Mouse (Mus musculus) forebrain, embryonic 11.5 days (tissue): ENCODE measurements around the gene Cd40. TPM values are rescaled to one million over a fixed set of nuclear protein-coding genes. Genes with fewer than 3 reads are reported as not detected.

Experiments
- ATAC-seq: fragments of 200-750 bp; cut with Nextera tagmentation; replicated peaks from 2 replicates; pipeline ENCODE4 v1.8.0; 2017; ENCODE audit warnings: moderate TSS enrichment; ENCODE audit not compliant: low FRiP score
- DNase-seq: peaks from one replicate; pipeline ENCODE4 v3.0.0-alpha.2; 2017; ENCODE audit warnings: low spot score
- H3K27ac ChIP-seq: fragments of 300-500 bp; sonication (generic); 2 replicates; pipeline ENCODE4 v1.5.1; 2014; ENCODE audit warnings: low read depth, low read length
- H3K27me3 ChIP-seq: fragments of 300-500 bp; sonication (generic); 2 replicates; pipeline ENCODE4 v1.6.1; 2014; ENCODE audit warnings: mild to moderate bottlenecking, low read length, mixed read lengths; ENCODE audit not compliant: control insufficient read depth, insufficient read depth
- H3K36me3 ChIP-seq: fragments of 300-500 bp; sonication (generic); 2 replicates; pipeline ENCODE4 v1.6.1; 2014; ENCODE audit warnings: mild to moderate bottlenecking, low read length, moderate library complexity, mixed read lengths; ENCODE audit not compliant: control insufficient read depth, insufficient read depth
- H3K4me1 ChIP-seq: fragments of 300-500 bp; sonication (generic); replicated peaks from 2 replicates; pipeline ENCODE4 v1.6.1; 2014; ENCODE audit warnings: low read length, mixed read lengths; ENCODE audit not compliant: control insufficient read depth, insufficient read depth
- H3K4me2 ChIP-seq: fragments of 300-500 bp; sonication (generic); 2 replicates; pipeline ENCODE4 v1.6.1; 2014; ENCODE audit warnings: low read depth, mild to moderate bottlenecking, low read length, moderate library complexity, mixed read lengths; ENCODE audit not compliant: severe bottlenecking
- H3K4me3 ChIP-seq: fragments of 300-500 bp; sonication (generic); 2 replicates; pipeline ENCODE4 v1.5.1; 2014; ENCODE audit warnings: low read depth, low read length
- H3K9ac ChIP-seq: fragments of 300-500 bp; sonication (generic); 2 replicates; pipeline ENCODE4 v1.6.1; 2014; ENCODE audit warnings: low read length
- H3K9me3 ChIP-seq: fragments of 300-500 bp; sonication (generic); 2 replicates; pipeline ENCODE4 v1.6.1; 2016; ENCODE audit warnings: low read length, mixed read lengths; ENCODE audit not compliant: control insufficient read depth
- whole genome bisulfite sequencing: fragments of 180-500 bp; shearing (Covaris S2); extraction: QIAGEN DNeasy Blood & Tissue Kit; methylation state at CpG from one replicate; pipeline ENCODE4 v1.1.7; 2014; 5-methylcytosine and 5-hydroxymethylcytosine counted together
- polyA plus RNA-seq: library from polyadenylated mRNA; unstranded; fragments of >200 nt; fragmentation: Nextera tagmentation; extraction: Ambion mirVana; gene quantifications from 2 replicates; pipeline ENCODE4 v1.2.1, GENCODE M21; 2014

The Cd40 gene
- 3.9 and 4.2 TPM in 2 replicates for polyA plus RNA-seq

DNA sequence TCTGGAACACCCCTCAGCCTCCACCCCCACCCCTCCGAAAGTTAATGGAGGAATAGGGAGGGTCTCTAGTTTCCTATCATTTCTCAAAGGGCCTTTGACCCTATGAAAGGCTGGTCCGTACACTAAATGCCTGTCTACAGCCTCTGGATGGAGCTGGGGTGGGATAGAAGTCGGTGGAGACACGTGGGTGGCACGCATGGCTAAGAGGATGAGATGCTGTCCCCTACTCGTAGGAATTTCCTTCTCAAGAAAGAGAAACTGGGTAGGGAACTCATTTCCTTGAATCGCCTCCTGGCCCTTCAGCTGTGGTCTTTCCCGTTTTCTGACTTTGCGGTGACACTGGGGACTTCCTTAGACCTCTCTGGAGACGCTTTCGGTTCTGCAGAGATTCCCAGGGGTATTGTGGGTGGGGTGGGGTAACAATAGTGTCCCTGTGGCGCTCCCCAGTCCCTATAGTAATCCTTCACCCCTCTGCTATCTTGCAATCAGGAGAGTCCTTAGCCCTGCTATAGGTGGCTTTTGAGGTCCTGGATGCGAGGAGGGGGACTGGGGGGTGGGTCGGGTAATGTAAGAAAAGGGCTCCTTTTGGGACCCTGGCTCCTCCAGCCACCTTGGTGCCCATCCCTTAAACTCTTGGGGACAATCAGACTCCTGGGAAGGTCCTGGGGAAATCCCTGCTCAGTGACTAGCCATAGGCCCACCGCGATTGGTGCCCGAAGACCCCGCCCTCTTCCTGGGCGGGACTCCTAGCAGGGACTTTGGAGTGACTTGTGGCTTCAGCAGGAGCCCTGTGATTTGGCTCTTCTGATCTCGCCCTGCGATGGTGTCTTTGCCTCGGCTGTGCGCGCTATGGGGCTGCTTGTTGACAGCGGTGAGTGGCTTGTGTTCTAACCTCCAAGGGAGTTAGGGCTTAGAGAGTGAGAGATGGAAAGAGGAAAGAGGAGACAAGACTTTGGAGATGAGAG lies at the start of gene Cd40:
Gene Cd40, plus strand, starts transcription at position 740 of the 965 bp plus-strand sequence.
- peak within 1 kb of the TSS; percentile 37 for H3K4me2 ChIP-seq
- H3K36me3 ChIP-seq, result no peaks in the 10 kb centered on the region
- peak within 1 kb of the TSS; percentile 1; the same call in 1 of the 2 replicates for H3K9ac ChIP-seq
- H3K4me3 ChIP-seq, result no peak within 1 kb of the TSS; the same call in 1 of the 2 replicates
- H3K27ac ChIP-seq, result no peak within 1 kb of the TSS
- DNase-seq (peak; percentile 74), ATAC-seq (peak; percentile 53; the same call in 1 of the 2 replicates)
- no peaks in the 10 kb centered on the region for H3K9me3 ChIP-seq
- peaks cover 7% of the 10 kb centered on the region for H3K27me3 ChIP-seq
- H3K4me1 ChIP-seq, result peaks cover 8% of the 10 kb centered on the region
- 10% methylated on average over 25 of the region's 25 CpGs for WGBS

DNA sequence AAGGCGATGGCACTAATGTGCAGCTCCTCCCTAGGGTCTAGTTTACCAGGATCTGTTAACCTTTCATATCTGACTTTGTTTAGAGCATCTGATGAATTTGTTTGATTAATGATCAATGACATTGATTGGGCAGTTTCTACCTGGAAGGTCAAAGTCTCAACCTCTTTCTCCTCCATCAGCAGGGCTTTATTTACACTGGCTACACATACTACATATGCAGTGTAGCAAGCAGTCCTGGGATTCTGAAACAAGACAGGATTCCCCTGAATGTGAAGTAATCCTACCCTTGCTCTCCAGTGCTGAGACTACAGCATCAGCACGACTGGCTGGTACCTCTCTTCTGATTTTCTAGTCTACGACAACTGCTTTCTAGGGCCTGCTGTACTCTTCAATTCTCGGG lies 48.6 kb upstream of the Cd40 start:
- DNase-seq, result no peak
- H3K36me3 ChIP-seq, result peaks cover 56% of the 10 kb centered on the region
- H3K9ac ChIP-seq, result no peak overlapping the region
- 94% methylated on average over 4 of the region's 4 CpGs for WGBS
- no peaks in the 10 kb centered on the region for H3K4me1 ChIP-seq
- no peaks in the 10 kb centered on the region for H3K9me3 ChIP-seq
- H3K27ac ChIP-seq, result no peak overlapping the region
- no peak overlapping the region for H3K4me2 ChIP-seq
- no peaks in the 10 kb centered on the region for H3K27me3 ChIP-seq
- H3K4me3 ChIP-seq, result no peak overlapping the region
- ATAC-seq, result no peak

DNA sequence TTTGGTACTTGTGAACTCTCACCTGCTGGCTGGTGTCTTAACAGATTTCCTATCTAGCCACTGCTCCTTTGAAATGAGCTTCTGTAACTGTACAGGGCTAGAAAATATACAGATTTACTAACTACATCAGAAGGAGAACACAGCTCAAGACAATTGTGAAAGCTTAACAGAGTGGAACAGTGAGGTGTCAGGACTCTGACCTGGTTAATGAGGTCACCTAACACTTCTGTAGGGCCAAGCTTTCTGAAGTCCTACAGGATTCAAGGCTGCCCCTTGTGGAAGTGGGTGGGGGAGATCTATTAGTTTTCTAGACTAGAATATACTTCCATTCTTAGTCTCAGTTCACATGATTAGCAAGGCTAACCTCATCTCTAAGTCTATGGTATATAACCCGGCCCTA lies 47.4 kb upstream of the Cd40 start:
- Histone ChIP-seq H3K9ac (no peak overlapping the region), H3K4me1 (no peaks in the 10 kb centered on the region), H3K4me2 (no peak overlapping the region), H3K36me3 (peaks cover 44% of the 10 kb centered on the region), H3K4me3 (no peak overlapping the region), H3K27ac (no peak overlapping the region), H3K27me3 (no peaks in the 10 kb centered on the region), H3K9me3 (no peaks in the 10 kb centered on the region)
- ATAC-seq, result no peak
- 96% methylated on average over 1 of the region's 1 CpGs for WGBS
- DNase-seq, result no peak

DNA sequence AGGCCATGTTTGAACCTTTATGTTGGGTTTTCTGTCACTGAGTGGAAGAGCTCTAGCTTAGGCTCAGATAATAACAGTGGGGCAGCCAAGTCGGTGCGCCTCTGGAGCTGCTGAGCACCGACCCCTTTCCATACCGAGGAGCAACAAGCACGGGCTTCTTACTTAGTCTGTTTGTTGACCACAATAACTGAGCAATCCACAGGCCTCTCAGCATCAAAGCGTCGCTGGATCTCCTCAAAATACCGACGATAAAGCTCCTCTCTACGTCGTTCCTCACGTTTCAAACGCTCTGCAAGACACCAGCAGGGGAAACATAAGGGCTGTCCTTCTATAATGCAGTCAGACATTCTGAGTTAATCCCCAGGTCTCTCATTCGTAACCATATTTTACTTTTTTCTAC lies 46.3 kb upstream of the Cd40 start:
- Histone ChIP-seq H3K4me2 (no peak overlapping the region), H3K4me1 (no peaks in the 10 kb centered on the region), H3K9ac (no peak overlapping the region), H3K27me3 (no peaks in the 10 kb centered on the region), H3K27ac (no peak overlapping the region), H3K4me3 (no peak overlapping the region), H3K9me3 (no peaks in the 10 kb centered on the region), H3K36me3 (peaks cover 35% of the 10 kb centered on the region)
- DNase-seq (no peak), ATAC-seq (no peak)
- WGBS, result 97% methylated on average over 14 of the region's 14 CpGs

DNA sequence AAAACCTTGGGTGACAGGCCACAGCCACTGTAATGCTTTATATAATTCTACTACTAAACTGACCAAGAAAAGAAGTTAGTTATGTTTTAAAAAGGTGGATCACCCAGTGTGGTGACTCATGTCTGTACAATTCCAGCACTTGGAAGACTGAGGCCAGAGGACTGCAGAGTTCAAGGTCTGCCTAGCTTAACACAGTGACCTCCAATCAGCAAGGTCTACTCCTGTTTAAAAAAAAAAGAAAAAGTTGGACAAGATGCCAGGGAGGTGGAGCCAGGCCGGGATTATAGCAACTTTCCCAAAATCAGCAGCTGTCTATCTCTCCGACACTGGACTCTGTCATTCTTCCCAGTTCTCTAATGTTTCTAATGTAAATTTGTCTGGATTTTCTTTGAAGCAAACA lies 45.8 kb upstream of the Cd40 start:
- WGBS, result 95% methylated on average over 2 of the region's 2 CpGs
- H3K4me3 ChIP-seq, result no peak overlapping the region
- no peak for DNase-seq
- no peaks in the 10 kb centered on the region for H3K27me3 ChIP-seq
- peaks cover 35% of the 10 kb centered on the region for H3K36me3 ChIP-seq
- H3K9ac ChIP-seq, result no peak overlapping the region
- no peaks in the 10 kb centered on the region for H3K9me3 ChIP-seq
- no peak for ATAC-seq
- H3K4me2 ChIP-seq, result no peak overlapping the region
- no peaks in the 10 kb centered on the region for H3K4me1 ChIP-seq
- H3K27ac ChIP-seq, result no peak overlapping the region

DNA sequence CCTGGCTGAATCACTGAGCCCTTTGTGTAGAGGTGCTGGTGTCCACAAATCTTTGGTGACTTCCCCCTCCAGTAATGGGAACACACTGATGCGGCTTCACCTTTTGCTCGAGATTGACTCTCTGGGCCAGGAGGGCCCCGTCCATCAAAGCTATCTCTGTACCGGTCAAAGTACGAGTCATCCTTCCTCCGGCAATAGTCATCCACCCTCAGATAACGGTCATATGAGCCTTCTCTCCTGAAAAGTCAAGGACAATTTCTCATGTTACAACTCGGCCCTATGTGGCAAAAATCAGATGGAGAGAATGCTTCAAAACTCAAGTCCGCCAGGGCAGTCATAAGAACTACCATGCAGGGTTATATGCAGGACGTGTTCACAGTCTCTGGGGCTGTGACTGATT lies 45.1 kb upstream of the Cd40 start:
- no peak overlapping the region for H3K27ac ChIP-seq
- 92% methylated on average over 10 of the region's 10 CpGs for WGBS
- peaks cover 31% of the 10 kb centered on the region for H3K36me3 ChIP-seq
- no peak for ATAC-seq
- no peak overlapping the region for H3K9ac ChIP-seq
- no peak overlapping the region for H3K4me3 ChIP-seq
- no peaks in the 10 kb centered on the region for H3K4me1 ChIP-seq
- H3K4me2 ChIP-seq, result no peak overlapping the region
- no peak for DNase-seq
- no peaks in the 10 kb centered on the region for H3K9me3 ChIP-seq
- no peaks in the 10 kb centered on the region for H3K27me3 ChIP-seq

DNA sequence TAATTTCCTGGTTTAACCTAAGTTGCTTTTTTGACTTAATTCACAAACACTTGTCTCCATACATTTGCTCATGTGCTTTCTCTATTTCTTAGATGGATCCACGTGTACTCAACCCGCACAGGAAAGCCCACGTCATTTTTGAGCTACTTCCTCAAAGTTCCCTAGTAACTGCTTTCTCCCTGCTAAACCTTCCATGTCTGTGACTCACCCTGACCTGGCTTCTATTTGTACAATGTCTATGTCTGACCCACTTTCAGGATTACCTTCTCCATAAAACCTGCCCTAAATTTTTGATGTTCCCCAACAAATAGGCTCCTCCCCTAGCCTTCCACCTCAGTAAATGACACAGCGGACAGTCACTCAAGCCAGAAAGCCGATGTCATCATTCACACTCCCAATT lies 40.5 kb upstream of the Cd40 start:
- Histone ChIP-seq H3K4me2 (no peak overlapping the region), H3K9me3 (no peaks in the 10 kb centered on the region), H3K27ac (no peak overlapping the region), H3K36me3 (peaks cover 6% of the 10 kb centered on the region), H3K4me3 (no peak overlapping the region), H3K9ac (no peak overlapping the region), H3K4me1 (no peaks in the 10 kb centered on the region), H3K27me3 (no peaks in the 10 kb centered on the region)
- ATAC-seq (no peak), DNase-seq (no peak)
- WGBS, result 95% methylated on average over 5 of the region's 5 CpGs

DNA sequence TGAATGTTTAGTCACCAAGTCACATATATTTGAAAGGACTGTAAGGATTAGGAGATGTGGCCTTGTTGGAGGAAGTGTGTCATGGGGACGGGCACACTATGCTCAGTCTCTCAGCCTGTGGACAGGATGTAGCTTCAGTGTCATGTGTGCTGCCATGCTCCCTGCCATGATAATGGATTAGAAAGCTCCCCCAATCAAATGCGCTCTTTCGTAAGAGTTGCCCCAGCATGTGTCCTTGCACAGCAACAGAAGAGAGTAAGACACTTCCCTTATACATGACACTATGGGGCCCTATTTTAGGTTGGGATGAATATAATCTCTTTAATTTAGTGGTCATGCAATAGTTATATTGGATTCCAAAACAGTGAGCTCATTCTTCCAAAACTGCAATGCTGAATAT lies 34.9 kb upstream of the Cd40 start:
- H3K4me2 ChIP-seq, result no peak overlapping the region
- H3K4me3 ChIP-seq, result no peak overlapping the region
- H3K4me1 ChIP-seq, result no peaks in the 10 kb centered on the region
- no peaks in the 10 kb centered on the region; the same call in 1 of the 2 replicates for H3K36me3 ChIP-seq
- H3K27me3 ChIP-seq, result no peaks in the 10 kb centered on the region
- no peak overlapping the region for H3K9ac ChIP-seq
- no peaks in the 10 kb centered on the region for H3K9me3 ChIP-seq
- DNase-seq (no peak), ATAC-seq (no peak)
- H3K27ac ChIP-seq, result no peak overlapping the region
- 86% methylated on average over 3 of the region's 3 CpGs for WGBS
